Mouse (Mus musculus) 3T3-L1 (cell line): ENCODE measurements around the gene Arsg.
A peak's percentile ranks its signal among the peaks of the same experiment; 100 is the strongest.

ENCODE experiments used
- DNase-seq: peaks from one replicate; pipeline ENCODE4 v3.0.0-alpha.2; 2015; ENCODE audit warnings: low read depth, low spot score

Gene Arsg

DNA sequence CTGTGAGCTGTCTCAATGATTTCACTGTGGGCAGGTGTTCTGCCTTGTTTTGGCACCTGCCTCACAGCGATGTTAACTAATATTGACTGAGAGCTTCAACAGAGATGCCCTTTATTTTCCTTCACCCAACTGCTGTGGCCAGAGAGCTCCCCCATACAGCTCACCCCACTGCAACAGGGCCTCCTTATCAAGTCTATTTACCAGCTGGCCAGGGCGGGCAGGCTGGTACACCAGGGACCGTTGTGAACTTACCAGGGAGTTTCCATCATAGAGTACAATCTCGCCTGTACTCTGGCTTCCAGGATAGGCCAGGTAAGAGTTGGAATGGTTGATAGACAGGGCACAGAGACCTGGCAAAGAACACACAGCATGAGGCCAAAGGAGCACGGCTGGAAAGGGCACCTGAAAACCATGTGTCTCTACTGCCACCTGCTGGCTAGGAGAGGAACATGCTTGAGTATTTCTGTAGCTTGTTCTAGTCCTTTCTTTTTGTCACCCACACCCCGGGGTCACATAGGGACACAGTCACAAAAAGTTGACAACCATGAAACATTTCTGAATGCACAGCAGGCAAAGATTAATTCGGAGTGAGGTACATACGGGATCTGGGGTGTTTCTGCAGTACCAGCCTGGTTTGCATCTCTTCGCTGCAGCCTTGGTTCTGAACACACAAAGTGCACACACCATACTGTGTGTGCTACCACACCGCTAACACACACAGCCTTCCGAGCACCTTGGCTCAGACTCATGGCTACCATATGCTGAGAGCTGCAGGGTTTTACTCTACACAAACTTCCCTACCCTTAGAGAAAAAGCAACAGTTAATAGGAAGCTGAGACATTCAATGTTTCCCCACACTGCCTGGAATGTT is 111.9 kb downstream of the Arsg start:
- peak; percentile 84 for DNase-seq

GRCm38 (mm10) chr11:109586424-109586823 is 113.2 kb downstream of the Arsg start:
- no peak for DNase-seq

DNA sequence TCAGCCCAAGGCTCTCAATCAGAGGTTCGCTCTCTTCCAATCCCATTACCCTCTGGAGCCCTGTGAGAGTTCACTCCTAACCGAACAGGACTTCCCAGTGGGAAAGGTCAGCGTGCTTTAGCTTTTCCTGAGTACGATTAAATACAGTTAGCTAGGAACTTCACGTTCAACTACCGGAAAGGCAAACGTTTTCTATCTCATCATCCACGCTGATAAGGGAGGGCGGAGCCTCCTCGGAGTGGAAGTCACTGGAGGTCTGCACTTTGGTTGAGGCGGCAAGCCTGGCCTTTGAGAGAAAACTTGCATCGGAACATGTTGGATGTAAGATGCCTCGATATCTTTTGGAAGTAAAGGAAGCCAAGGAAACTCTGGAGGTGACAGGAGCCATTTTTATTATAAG is 113.8 kb downstream of the Arsg start:
- DNase-seq = no peak

DNA sequence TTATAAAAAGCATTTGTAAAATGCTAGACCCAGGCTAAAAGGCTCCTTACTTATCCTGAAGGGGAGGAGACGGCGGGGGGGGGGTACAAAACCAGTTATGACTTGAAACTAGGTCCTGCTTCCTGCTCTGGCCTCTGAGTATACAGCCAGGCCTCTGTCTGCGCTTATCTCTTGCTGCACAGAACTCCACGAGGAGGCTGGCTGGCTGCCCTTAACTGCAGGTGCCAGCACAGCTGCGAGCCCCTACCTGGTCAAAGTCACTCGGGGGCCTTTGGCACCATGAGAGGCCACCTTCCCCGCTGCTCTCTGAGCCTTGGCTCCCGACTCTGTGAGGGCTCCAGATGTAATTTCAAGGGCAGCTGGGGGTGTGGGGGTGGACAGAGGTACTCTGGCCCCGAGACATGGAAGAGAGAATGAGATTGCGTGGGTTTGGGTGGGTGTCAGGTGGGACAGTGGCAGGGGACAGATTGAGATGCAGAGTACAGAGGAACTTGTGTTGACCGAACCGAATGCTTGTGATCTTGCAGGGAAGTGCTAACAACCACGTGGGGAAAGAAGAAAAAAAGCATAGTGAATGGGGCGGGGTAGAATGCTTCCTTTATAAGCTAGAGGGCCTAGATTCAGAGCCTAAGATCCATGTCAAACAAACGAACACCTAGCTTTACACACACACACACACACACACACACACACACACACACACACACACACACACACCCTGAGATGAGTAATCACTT is 114.6 kb downstream of the Arsg start:
- DNase-seq = no peak

DNA sequence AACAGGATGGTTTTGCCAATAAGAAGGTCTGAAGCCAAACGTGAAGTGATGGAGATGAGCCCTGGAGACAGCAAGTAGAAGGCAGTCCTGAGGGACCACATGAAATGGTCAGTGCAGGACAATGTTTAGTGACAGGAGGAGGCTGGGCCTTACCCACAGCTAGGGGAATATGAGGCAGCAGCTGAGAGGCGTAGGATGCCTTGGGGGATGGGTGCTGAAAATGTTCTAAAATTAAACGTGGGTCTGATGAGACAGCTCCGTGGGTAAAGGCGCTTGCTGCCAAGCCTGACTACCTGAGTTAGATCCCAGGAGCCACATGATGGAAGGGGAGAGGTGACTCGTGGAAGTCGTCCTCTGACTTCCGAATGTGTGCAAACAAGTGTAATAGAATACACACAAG is 116.8 kb downstream of the Arsg start:
- DNase-seq = no peak

DNA sequence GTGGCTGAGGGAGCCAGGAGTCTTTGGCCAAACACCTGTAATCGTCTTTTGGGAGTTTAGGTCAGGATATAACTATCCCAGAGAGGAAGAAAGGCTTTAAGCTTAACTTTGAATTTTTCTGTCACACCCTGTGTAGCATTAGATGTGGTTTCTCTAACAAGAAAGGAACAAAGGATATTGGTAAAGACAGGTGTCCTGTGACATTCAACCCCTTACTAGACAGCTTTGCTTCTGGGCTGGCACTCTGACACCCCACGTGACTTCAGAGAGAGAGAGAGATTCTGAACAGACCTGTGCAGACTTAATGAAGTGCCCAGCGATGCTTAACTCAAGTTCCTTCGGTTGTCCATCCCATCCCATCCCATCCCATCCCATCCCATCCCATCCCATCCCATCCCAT is 118.3 kb downstream of the Arsg start:
- DNase-seq = no peak

- DNase-seq = peak; percentile 81
Measured at GRCm38 (mm10) chr11:109593200-109593981, 120.2 kb downstream of the Arsg start.

GRCm38 (mm10) chr11:109594761-109595160 is 121.6 kb downstream of the Arsg start:
- DNase-seq = no peak

- DNase-seq = no peak
Measured at GRCm38 (mm10) chr11:109598778-109599570, 125.8 kb downstream of the Arsg start.

- no peak for DNase-seq
Measured at GRCm38 (mm10) chr11:109607600-109607999, 134.4 kb downstream of the Arsg start.

GRCm38 (mm10) chr11:109608976-109609625 is 135.9 kb downstream of the Arsg start:
- DNase-seq = no peak

GRCm38 (mm10) chr11:109610046-109610794 is 137.0 kb downstream of the Arsg start:
- DNase-seq = peak; percentile 82

- DNase-seq = peak; percentile 65
Measured at GRCm38 (mm10) chr11:109610795-109611302, 137.7 kb downstream of the Arsg start.

- peak; percentile 99 for DNase-seq
Measured at GRCm38 (mm10) chr11:109611303-109612149, 138.4 kb downstream of the Arsg start, which contains the start of gene Wipi1. Gene Wipi1 (minus strand): TSS chr11:109611967.

- no peak for DNase-seq
Measured at GRCm38 (mm10) chr11:109612871-109613529, 139.8 kb downstream of the Arsg start.

DNA sequence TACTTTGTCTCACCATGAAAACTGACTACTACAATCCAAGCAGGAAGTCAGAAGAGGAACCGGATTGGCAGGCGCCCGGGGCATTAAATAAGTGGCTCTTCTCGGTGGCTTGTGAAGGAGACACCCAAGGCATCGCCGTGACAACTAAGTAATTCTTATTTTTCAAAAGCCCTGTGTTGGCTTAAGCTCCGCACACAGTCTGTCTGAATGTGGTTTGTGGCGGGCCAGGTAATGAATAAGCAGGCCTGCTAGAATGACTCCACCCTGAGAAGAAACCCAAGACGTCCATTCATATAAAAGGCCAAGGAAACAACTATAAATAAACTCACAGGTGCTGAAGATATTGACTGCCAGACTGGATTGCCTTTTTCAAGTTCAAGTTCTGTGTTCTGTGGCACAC is 142.1 kb downstream of the Arsg start:
- no peak for DNase-seq

DNA sequence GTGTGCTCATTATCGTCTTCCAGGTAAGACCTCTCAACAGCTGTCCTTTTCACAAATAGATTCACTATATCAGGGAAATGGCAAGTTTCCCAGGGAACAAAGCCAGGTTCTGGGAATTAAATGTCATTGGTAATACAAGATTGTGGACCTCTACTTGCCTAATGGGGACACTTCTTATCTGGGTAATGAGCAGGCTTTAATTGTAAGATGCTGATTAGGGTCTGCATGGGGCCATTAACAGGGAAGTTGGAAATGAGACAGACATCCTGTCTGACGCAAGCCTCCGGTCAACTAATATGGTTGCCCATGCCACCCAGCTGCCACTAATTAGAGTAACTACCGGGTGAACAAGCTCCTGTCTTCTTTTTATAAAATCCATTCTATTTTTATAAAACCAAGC is 143.2 kb downstream of the Arsg start:
- no peak for DNase-seq

DNA sequence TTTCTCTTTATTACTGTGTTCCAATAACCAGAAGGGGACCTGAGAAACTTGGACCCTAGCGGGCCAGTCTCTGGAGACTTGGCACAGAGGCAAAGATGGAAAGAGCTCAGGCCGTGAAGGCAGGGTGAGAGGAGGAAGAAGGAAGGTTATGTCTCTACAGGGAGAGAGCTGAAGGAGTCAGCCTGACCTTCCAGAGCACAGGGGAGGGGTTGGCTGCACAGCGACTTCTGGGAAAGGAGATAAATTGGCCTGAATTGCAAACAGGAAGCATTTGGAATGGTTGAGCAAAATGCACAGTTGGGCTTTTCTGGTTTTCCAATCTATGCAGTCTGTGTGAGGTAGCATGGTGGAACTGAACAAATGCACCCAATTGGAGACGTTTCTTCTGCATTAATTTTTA is 143.6 kb downstream of the Arsg start:
- no peak for DNase-seq
